Mouse (Mus musculus) neural tube, embryonic 11.5 days (tissue): ENCODE data around the gene Adamts7. TPM values are rescaled to one million over a fixed set of nuclear protein-coding genes. Genes with fewer than 3 reads are reported as not detected.

Experiments used
- ATAC-seq: fragments of 200-750 bp; cut with Nextera tagmentation; 2 replicates; pipeline ENCODE4 v1.8.0; 2017; ENCODE audit warnings: moderate number of reproducible peaks, mild to moderate bottlenecking, moderate TSS enrichment, moderate library complexity; ENCODE audit not compliant: insufficient read depth, low FRiP score, low TSS enrichment
- DNase-seq: peaks from one replicate; pipeline ENCODE4 v3.0.0-alpha.2; 2015; ENCODE audit warnings: low spot score
- H3K27ac ChIP-seq: fragments of 300-500 bp; sonication (generic); 2 replicates; pipeline ENCODE4 v1.5.1; 2014; ENCODE audit warnings: low read depth, mild to moderate bottlenecking, low read length
- H3K27me3 ChIP-seq: fragments of 300-500 bp; sonication (generic); 2 replicates; pipeline ENCODE4 v1.6.1; 2014; ENCODE audit warnings: mild to moderate bottlenecking, low read length, mixed read lengths; ENCODE audit not compliant: control insufficient read depth, insufficient read depth
- H3K36me3 ChIP-seq: fragments of 300-500 bp; sonication (generic); 2 replicates; pipeline ENCODE4 v1.6.1; 2014; ENCODE audit warnings: mild to moderate bottlenecking, low read length, moderate library complexity, mixed read lengths; ENCODE audit not compliant: control insufficient read depth, insufficient read depth
- H3K4me1 ChIP-seq: fragments of 300-500 bp; sonication (generic); 2 replicates; pipeline ENCODE4 v1.6.1; 2014; ENCODE audit warnings: low read length, mixed read lengths; ENCODE audit not compliant: control insufficient read depth, insufficient read depth
- H3K4me2 ChIP-seq: fragments of 300-500 bp; sonication (generic); 2 replicates; pipeline ENCODE4 v1.6.1; 2014; ENCODE audit warnings: low read depth, mild to moderate bottlenecking, moderate library complexity
- H3K4me3 ChIP-seq: fragments of 300-500 bp; sonication (generic); 2 replicates; pipeline ENCODE4 v1.5.1; 2014; ENCODE audit warnings: low read depth, low read length
- H3K9ac ChIP-seq: fragments of 300-500 bp; sonication (generic); 2 replicates; pipeline ENCODE4 v1.6.1; 2014; ENCODE audit warnings: mild to moderate bottlenecking, low read length
- H3K9me3 ChIP-seq: fragments of 300-500 bp; sonication (generic); 2 replicates; pipeline ENCODE4 v1.6.1; 2016; ENCODE audit warnings: low read length; ENCODE audit not compliant: control insufficient read depth
- WGBS: fragments of 180-500 bp; shearing (Covaris S2); extraction: QIAGEN DNeasy Blood & Tissue Kit; methylation state at CpG from one replicate; pipeline ENCODE4 v1.1.7; 2014; 5-methylcytosine and 5-hydroxymethylcytosine counted together
- polyA plus RNA-seq: library from polyadenylated mRNA; unstranded; fragments of >200 nt; fragmentation: Nextera tagmentation; extraction: Ambion mirVana; gene quantifications from 2 replicates; pipeline ENCODE4 v1.2.1, GENCODE M21; 2014

The Adamts7 gene
- polyA plus RNA-seq, 1 experiment from 2014 or later, result 15.5 TPM

- H3K9me3 ChIP-seq, result no peaks in the 10 kb centered on the region
- no peaks in the 10 kb centered on the region for H3K36me3 ChIP-seq
- H3K4me1 ChIP-seq, result no peaks in the 10 kb centered on the region
- no peak overlapping the region for H3K9ac ChIP-seq
- ATAC-seq (no peak), DNase-seq (no peak)
- no peak overlapping the region for H3K27ac ChIP-seq
- no peaks in the 10 kb centered on the region for H3K27me3 ChIP-seq
- no peak overlapping the region for H3K4me2 ChIP-seq
- WGBS, result 87% methylated on average over 6 of the region's 6 CpGs
- H3K4me3 ChIP-seq, result no peak overlapping the region
Measured at GRCm38 (mm10) chr9:90208655-90209054, 45.8 kb downstream of the Adamts7 start.

GRCm38 (mm10) chr9:90213127-90213526 is 50.3 kb downstream of the Adamts7 start:
- DNase-seq, result no peak
- H3K27ac ChIP-seq, result no peak overlapping the region
- no peak overlapping the region for H3K4me3 ChIP-seq
- no peak overlapping the region for H3K9ac ChIP-seq
- no peaks in the 10 kb centered on the region for H3K4me1 ChIP-seq
- H3K27me3 ChIP-seq, result no peaks in the 10 kb centered on the region
- no peaks in the 10 kb centered on the region for H3K9me3 ChIP-seq
- no peak overlapping the region for H3K4me2 ChIP-seq
- ATAC-seq, result no peak
- no peaks in the 10 kb centered on the region for H3K36me3 ChIP-seq
- WGBS, result 89% methylated on average over 3 of the region's 3 CpGs

GRCm38 (mm10) chr9:90216259-90217001 is 53.6 kb downstream of the Adamts7 start:
- Histone ChIP-seq H3K9ac (no peak overlapping the region), H3K36me3 (peaks cover 2% of the 10 kb centered on the region; the same call in 1 of the 2 replicates), H3K27ac (no peak overlapping the region), H3K9me3 (no peaks in the 10 kb centered on the region), H3K4me2 (no peak overlapping the region), H3K27me3 (no peaks in the 10 kb centered on the region), H3K4me3 (no peak overlapping the region), H3K4me1 (no peaks in the 10 kb centered on the region)
- no peak for DNase-seq
- 91% methylated on average over 11 of the region's 11 CpGs for WGBS
- ATAC-seq, result no peak

- peaks cover 2% of the 10 kb centered on the region; the same call in 1 of the 2 replicates for H3K36me3 ChIP-seq
Measured at GRCm38 (mm10) chr9:90217501-90217900, 54.6 kb downstream of the Adamts7 start.

GRCm38 (mm10) chr9:90222275-90222674 is 59.4 kb downstream of the Adamts7 start:
- H3K4me1 ChIP-seq, result no peaks in the 10 kb centered on the region
- DNase-seq, result no peak
- no peaks in the 10 kb centered on the region for H3K9me3 ChIP-seq
- H3K4me3 ChIP-seq, result no peak overlapping the region
- no peak overlapping the region for H3K4me2 ChIP-seq
- H3K36me3 ChIP-seq, result peaks cover 2% of the 10 kb centered on the region; the same call in 1 of the 2 replicates
- WGBS, result 90% methylated on average over 3 of the region's 3 CpGs
- no peak overlapping the region for H3K9ac ChIP-seq
- H3K27me3 ChIP-seq, result no peaks in the 10 kb centered on the region
- no peak for ATAC-seq
- H3K27ac ChIP-seq, result no peak overlapping the region

More at GRCm38 (mm10) chr9:90217501-90217900, 54.6 kb downstream of the Adamts7 start:
- H3K27ac ChIP-seq, result no peak overlapping the region
- no peak for ATAC-seq
- no peak overlapping the region for H3K4me3 ChIP-seq
- WGBS, result 54% methylated on average over 4 of the region's 4 CpGs
- H3K27me3 ChIP-seq, result no peaks in the 10 kb centered on the region
- H3K4me1 ChIP-seq, result no peaks in the 10 kb centered on the region
- no peak for DNase-seq
- no peak overlapping the region for H3K9ac ChIP-seq
- H3K9me3 ChIP-seq, result no peaks in the 10 kb centered on the region
- no peak overlapping the region for H3K4me2 ChIP-seq

- 93% methylated on average over 21 of the region's 21 CpGs for WGBS
- ATAC-seq, result no peak
Measured at GRCm38 (mm10) chr9:90226081-90226741, 63.3 kb downstream of the Adamts7 start.

GRCm38 (mm10) chr9:90226742-90227096 is 63.9 kb downstream of the Adamts7 start:
- no peak for DNase-seq
- no peaks in the 10 kb centered on the region for H3K27me3 ChIP-seq
- H3K9ac ChIP-seq, result no peak overlapping the region
- 90% methylated on average over 2 of the region's 2 CpGs for WGBS
- H3K4me3 ChIP-seq, result no peak overlapping the region
- no peak overlapping the region for H3K4me2 ChIP-seq
- no peaks in the 10 kb centered on the region for H3K36me3 ChIP-seq
- no peaks in the 10 kb centered on the region for H3K9me3 ChIP-seq
- no peaks in the 10 kb centered on the region for H3K4me1 ChIP-seq
- H3K27ac ChIP-seq, result no peak overlapping the region
- ATAC-seq, result no peak

More at GRCm38 (mm10) chr9:90226081-90226741, 63.3 kb downstream of the Adamts7 start:
- Histone ChIP-seq H3K27ac (no peak overlapping the region), H3K4me1 (no peaks in the 10 kb centered on the region), H3K36me3 (no peaks in the 10 kb centered on the region), H3K4me2 (no peak overlapping the region), H3K4me3 (no peak overlapping the region), H3K9ac (no peak overlapping the region), H3K27me3 (no peaks in the 10 kb centered on the region), H3K9me3 (no peaks in the 10 kb centered on the region)
- no peak for DNase-seq

- DNase-seq (no peak), ATAC-seq (no peak)
- Histone ChIP-seq H3K9ac (no peak overlapping the region), H3K4me2 (no peak overlapping the region), H3K36me3 (no peaks in the 10 kb centered on the region), H3K4me3 (no peak overlapping the region), H3K27ac (no peak overlapping the region), H3K4me1 (no peaks in the 10 kb centered on the region), H3K9me3 (no peaks in the 10 kb centered on the region), H3K27me3 (no peaks in the 10 kb centered on the region)
- WGBS, result 77% methylated on average over 12 of the region's 12 CpGs
Measured at GRCm38 (mm10) chr9:90227171-90227570, 64.3 kb downstream of the Adamts7 start.
